Mouse (Mus musculus) G1E (cell line): ENCODE measurements around the gene Pigt.

Source experiments
- CTCF ChIP-seq: IDR thresholded peaks from 2 replicates; pipeline ENCODE4 v1.5.1; 2012; ENCODE audit warnings: low read depth, low read length, inconsistent platforms, mixed read lengths
- GATA1 ChIP-seq: IDR thresholded peaks from 2 replicates; pipeline ENCODE4 v1.6.1; 2012; ENCODE audit warnings: borderline replicate concordance, low read length, inconsistent platforms, mixed read lengths
- GATA2 ChIP-seq: IDR thresholded peaks from 2 replicates; pipeline ENCODE4 v1.6.1; 2012; ENCODE audit warnings: low read depth, low read length, inconsistent platforms, borderline replicate concordance
- POLR2AphosphoS5 ChIP-seq: IDR thresholded peaks from 2 replicates; pipeline ENCODE4 v1.6.1; 2012; ENCODE audit warnings: low read depth, low read length, inconsistent platforms; ENCODE audit not compliant: insufficient replicate concordance
- TAL1 ChIP-seq: conservative IDR thresholded peaks from 2 replicates; pipeline ENCODE4 v1.6.1; 2012; ENCODE audit warnings: low read depth, low read length, inconsistent platforms, mixed read lengths

GRCm38 (mm10) chr2:164486258-164487114 is 10.8 kb upstream of the Pigt start:
- TF ChIP-seq CTCF, result no peak
- TF ChIP-seq GATA1, result no peak
- no peak for TF ChIP-seq POLR2AphosphoS5
- TF ChIP-seq TAL1, result no peak
- no peak for TF ChIP-seq GATA2
